Mouse (Mus musculus) midbrain, embryonic 13.5 days (tissue): ENCODE measurements around the gene Trafd1. TPM values are rescaled to one million over a fixed set of nuclear protein-coding genes. Genes with fewer than 3 reads are reported as not detected.

Experiments
- ATAC-seq: fragments of 200-750 bp; cut with Nextera tagmentation; 2 replicates; pipeline ENCODE4 v1.8.0; 2017; ENCODE audit warnings: mild to moderate bottlenecking, moderate TSS enrichment, moderate library complexity
- H3K27ac ChIP-seq: fragments of 300-500 bp; sonication (generic); 2 replicates; pipeline ENCODE4 v1.5.1; 2015; ENCODE audit warnings: inconsistent platforms, mild to moderate bottlenecking, moderate library complexity
- H3K27me3 ChIP-seq: fragments of 300-500 bp; sonication (generic); 2 replicates; pipeline ENCODE4 v1.6.1; 2015; ENCODE audit warnings: mild to moderate bottlenecking, inconsistent platforms
- H3K36me3 ChIP-seq: fragments of 300-500 bp; sonication (generic); 2 replicates; pipeline ENCODE4 v1.6.1; 2015; ENCODE audit warnings: mild to moderate bottlenecking, inconsistent platforms
- H3K4me1 ChIP-seq: fragments of 300-500 bp; sonication (generic); replicated peaks from 2 replicates; pipeline ENCODE4 v1.6.1; 2015; ENCODE audit warnings: inconsistent platforms
- H3K4me2 ChIP-seq: fragments of 300-500 bp; sonication (generic); replicated peaks from 2 replicates; pipeline ENCODE4 v1.6.1; 2015; ENCODE audit warnings: moderate library complexity, mild to moderate bottlenecking, inconsistent platforms
- H3K4me3 ChIP-seq: fragments of 300-500 bp; sonication (generic); replicated peaks from 2 replicates; pipeline ENCODE4 v1.5.1; 2015; ENCODE audit warnings: mild to moderate bottlenecking, inconsistent platforms
- H3K9ac ChIP-seq: fragments of 300-500 bp; sonication (generic); replicated peaks from 2 replicates; pipeline ENCODE4 v1.6.1; 2015; ENCODE audit warnings: mild to moderate bottlenecking, inconsistent platforms
- H3K9me3 ChIP-seq: fragments of 300-500 bp; sonication (generic); 2 replicates; pipeline ENCODE4 v1.6.1; 2016; ENCODE audit warnings: mild to moderate bottlenecking, inconsistent platforms
- WGBS: fragments of 180-500 bp; shearing (Covaris S2); methylation state at CpG from one replicate; pipeline ENCODE4 v1.1.7; 2015; 5-methylcytosine and 5-hydroxymethylcytosine counted together
- polyA plus RNA-seq: library from polyadenylated mRNA; unstranded; fragments of >200 nt; fragmentation: Nextera tagmentation; extraction: Ambion mirVana; gene quantifications from 2 replicates; pipeline ENCODE4 v1.2.1, GENCODE M21; 2015

Trafd1 gene
- polyA plus RNA-seq: 149 and 150 TPM in 2 replicates

GRCm38 (mm10) chr5:121385461-121386119 is at the start of gene Trafd1:
TSS of gene Trafd1 (minus strand) at chr5:121385632.
- peak; percentile 96 for ATAC-seq
- peaks cover 6% of the 10 kb centered on the region; the same call in 1 of the 2 replicates for H3K9me3 ChIP-seq
- peak within 1 kb of the TSS; percentile 89 for H3K27ac ChIP-seq
- peak within 1 kb of the TSS; percentile 88 for H3K9ac ChIP-seq
- WGBS: under 1% methylated on average over 45 of the region's 45 CpGs
- peak within 1 kb of the TSS; percentile 89 for H3K4me3 ChIP-seq
- peaks cover 5% of the 10 kb centered on the region; the same call in 1 of the 2 replicates for H3K27me3 ChIP-seq
- peaks cover 35% of the 10 kb centered on the region for H3K4me1 ChIP-seq
- H3K4me2 ChIP-seq: peak within 1 kb of the TSS; percentile 69
- H3K36me3 ChIP-seq: peaks cover 26% of the 10 kb centered on the region

GRCm38 (mm10) chr5:121428954-121429353 is 43.5 kb upstream of the Trafd1 start:
- Histone ChIP-seq H3K9me3 (no peaks in the 10 kb centered on the region), H3K27ac (no peak overlapping the region), H3K36me3 (peaks cover 98% of the 10 kb centered on the region), H3K9ac (no peak overlapping the region), H3K4me1 (no peaks in the 10 kb centered on the region), H3K4me2 (no peak overlapping the region), H3K27me3 (no peaks in the 10 kb centered on the region), H3K4me3 (no peak overlapping the region)
- 83% methylated on average over 3 of the region's 3 CpGs for WGBS
- ATAC-seq: no peak

GRCm38 (mm10) chr5:121423297-121423696 is 37.9 kb upstream of the Trafd1 start:
- no peak overlapping the region for H3K4me3 ChIP-seq
- H3K27ac ChIP-seq: no peak overlapping the region
- H3K9me3 ChIP-seq: no peaks in the 10 kb centered on the region
- no peak overlapping the region for H3K4me2 ChIP-seq
- H3K27me3 ChIP-seq: no peaks in the 10 kb centered on the region
- no peak overlapping the region for H3K9ac ChIP-seq
- WGBS: 96% methylated on average over 10 of the region's 10 CpGs
- H3K4me1 ChIP-seq: no peaks in the 10 kb centered on the region
- ATAC-seq: no peak
- H3K36me3 ChIP-seq: peaks cover 97% of the 10 kb centered on the region

- Histone ChIP-seq H3K27ac (no peak overlapping the region), H3K9me3 (no peaks in the 10 kb centered on the region), H3K4me3 (no peak overlapping the region), H3K4me2 (no peak overlapping the region), H3K36me3 (peaks cover 97% of the 10 kb centered on the region), H3K27me3 (no peaks in the 10 kb centered on the region), H3K9ac (no peak overlapping the region), H3K4me1 (no peaks in the 10 kb centered on the region)
- no peak for ATAC-seq
- WGBS: 98% methylated on average over 6 of the region's 6 CpGs
Measured at GRCm38 (mm10) chr5:121422787-121423186, 37.4 kb upstream of the Trafd1 start.

- no peak for ATAC-seq
- Histone ChIP-seq H3K4me2 (no peak overlapping the region), H3K4me1 (no peaks in the 10 kb centered on the region), H3K9me3 (no peaks in the 10 kb centered on the region), H3K27ac (no peak overlapping the region), H3K27me3 (no peaks in the 10 kb centered on the region), H3K9ac (no peak overlapping the region), H3K36me3 (peaks cover 97% of the 10 kb centered on the region), H3K4me3 (no peak overlapping the region)
- 96% methylated on average over 9 of the region's 9 CpGs for WGBS
Measured at GRCm38 (mm10) chr5:121420721-121421120, 35.3 kb upstream of the Trafd1 start.

- WGBS: 95% methylated on average over 4 of the region's 4 CpGs
- H3K9ac ChIP-seq: no peak overlapping the region
- H3K4me3 ChIP-seq: no peak overlapping the region
- H3K9me3 ChIP-seq: no peaks in the 10 kb centered on the region
- no peaks in the 10 kb centered on the region for H3K27me3 ChIP-seq
- no peaks in the 10 kb centered on the region for H3K4me1 ChIP-seq
- H3K4me2 ChIP-seq: no peak overlapping the region
- no peak for ATAC-seq
- H3K27ac ChIP-seq: no peak overlapping the region
- H3K36me3 ChIP-seq: peaks cover 79% of the 10 kb centered on the region
Measured at GRCm38 (mm10) chr5:121410975-121411374, 25.5 kb upstream of the Trafd1 start.

- WGBS: 95% methylated on average over 8 of the region's 8 CpGs
- no peak overlapping the region for H3K27ac ChIP-seq
- H3K4me3 ChIP-seq: no peak overlapping the region
- H3K9ac ChIP-seq: no peak overlapping the region
- no peaks in the 10 kb centered on the region for H3K4me1 ChIP-seq
- peaks cover 53% of the 10 kb centered on the region for H3K36me3 ChIP-seq
- no peaks in the 10 kb centered on the region for H3K27me3 ChIP-seq
- H3K4me2 ChIP-seq: no peak overlapping the region
- H3K9me3 ChIP-seq: no peaks in the 10 kb centered on the region
- no peak for ATAC-seq
Measured at GRCm38 (mm10) chr5:121407856-121408255, 22.4 kb upstream of the Trafd1 start.

GRCm38 (mm10) chr5:121400849-121401248 is 15.4 kb upstream of the Trafd1 start:
- Histone ChIP-seq H3K4me2 (no peak overlapping the region), H3K4me3 (no peak overlapping the region), H3K36me3 (peaks cover 12% of the 10 kb centered on the region; the same call in 1 of the 2 replicates), H3K9ac (no peak overlapping the region), H3K9me3 (no peaks in the 10 kb centered on the region), H3K27ac (no peak overlapping the region), H3K27me3 (no peaks in the 10 kb centered on the region), H3K4me1 (peaks cover 25% of the 10 kb centered on the region)
- 83% methylated on average over 5 of the region's 5 CpGs for WGBS
- no peak for ATAC-seq

GRCm38 (mm10) chr5:121400064-121400463 is 14.6 kb upstream of the Trafd1 start:
- ATAC-seq: no peak
- Histone ChIP-seq H3K27me3 (no peaks in the 10 kb centered on the region), H3K9me3 (no peaks in the 10 kb centered on the region), H3K36me3 (peaks cover 12% of the 10 kb centered on the region; the same call in 1 of the 2 replicates), H3K9ac (no peak overlapping the region), H3K4me2 (no peak overlapping the region), H3K4me3 (no peak overlapping the region), H3K4me1 (peaks cover 25% of the 10 kb centered on the region), H3K27ac (no peak overlapping the region)
- WGBS: 81% methylated on average over 5 of the region's 5 CpGs

GRCm38 (mm10) chr5:121399540-121399939 is 14.1 kb upstream of the Trafd1 start:
- ATAC-seq: no peak
- peak overlapping the region; percentile 90; the same call in 1 of the 2 replicates for H3K9ac ChIP-seq
- H3K36me3 ChIP-seq: peaks cover 12% of the 10 kb centered on the region; the same call in 1 of the 2 replicates
- no peak overlapping the region for H3K27ac ChIP-seq
- WGBS: 90% methylated on average over 5 of the region's 5 CpGs
- H3K4me1 ChIP-seq: peaks cover 25% of the 10 kb centered on the region
- H3K4me2 ChIP-seq: peak overlapping the region; percentile 97
- no peak overlapping the region for H3K4me3 ChIP-seq
- no peaks in the 10 kb centered on the region for H3K9me3 ChIP-seq
- H3K27me3 ChIP-seq: no peaks in the 10 kb centered on the region

- Histone ChIP-seq H3K27ac (no peak overlapping the region), H3K27me3 (no peaks in the 10 kb centered on the region), H3K4me2 (peak overlapping the region; percentile 97), H3K4me3 (peak overlapping the region; percentile 97), H3K9me3 (no peaks in the 10 kb centered on the region), H3K4me1 (peaks cover 25% of the 10 kb centered on the region), H3K36me3 (peaks cover 12% of the 10 kb centered on the region; the same call in 1 of the 2 replicates), H3K9ac (peak overlapping the region; percentile 90)
- WGBS: 63% methylated on average over 9 of the region's 9 CpGs
- ATAC-seq: no peak
Measured at GRCm38 (mm10) chr5:121398965-121399462, 13.6 kb upstream of the Trafd1 start.

- peak overlapping the region; percentile 97 for H3K4me2 ChIP-seq
- peak overlapping the region; percentile 90 for H3K9ac ChIP-seq
- H3K4me3 ChIP-seq: peak overlapping the region; percentile 97
- peak overlapping the region; percentile 74 for H3K27ac ChIP-seq
- peak; percentile 83 for ATAC-seq
- H3K4me1 ChIP-seq: peaks cover 25% of the 10 kb centered on the region
- under 1% methylated on average over 65 of the region's 67 CpGs for WGBS
- no peaks in the 10 kb centered on the region for H3K27me3 ChIP-seq
- H3K9me3 ChIP-seq: no peaks in the 10 kb centered on the region
- H3K36me3 ChIP-seq: peaks cover 12% of the 10 kb centered on the region; the same call in 1 of the 2 replicates
Measured at GRCm38 (mm10) chr5:121398146-121398964, 12.9 kb upstream of the Trafd1 start.
